Mouse (Mus musculus): Measurements from ENCODE around the gene Tmem106c.
A peak's percentile ranks its signal among the peaks of the same experiment; 100 is the strongest.

- TF ChIP-seq POLR2A (IDR thresholded peaks at IDR 0.05; ENCODE audit: insufficient read length, low read depth) (no peak), POLR2AphosphoS2 (IDR thresholded peaks at IDR 0.05; ENCODE audit: insufficient read length, low read depth) (no peak), SRF (IDR thresholded peaks at IDR 0.05; ENCODE audit: control insufficient read depth, insufficient read length, low read depth) (no peak), USF1 (IDR thresholded peaks at IDR 0.05; ENCODE audit: low read depth) (peak; percentile 20), MYOD1 (IDR thresholded peaks at IDR 0.05; ENCODE audit: control insufficient read depth in 1 of 3, insufficient read length in 2 of 3, low read depth in 2 of 3) (no peak), MAX (IDR thresholded peaks at IDR 0.05; ENCODE audit: low read depth) (no peak), REST (IDR thresholded peaks at IDR 0.05; ENCODE audit: insufficient read depth, insufficient read length) (no peak)
Observed at GRCm38 (mm10) chr15:97954671-97955070, 9.3 kb upstream of the Tmem106c start.
